9 mouse cellular contexts compared by ENCODE assay signal in genomic region chr13:78186340-78186946, GRCm38 (mm10). TPM values are rescaled to one million over a fixed set of nuclear protein-coding genes. Genes with fewer than 3 reads are reported as not detected.
DNase-seq lines count a peak whose midpoint lies in the region; ATAC-seq and TF ChIP-seq lines count a peak whose summit lies in the region.
"Had no signal": no experiment of that assay in that cellular context is flagged by ENCODE, and none has a peak within 500 bp of the region (broad histone marks: within the 10 kb centered on the region; RNA-seq: fewer than 3 reads in every experiment).

No protein-coding gene starts in this region.

- ATAC-seq in kidney, embryonic 14.5 days (ENCODE audit: low FRiP score, low TSS enrichment): no peak
- ATAC-seq in embryonic facial prominence, embryonic 11.5 days (replicated peaks; ENCODE audit: insufficient number of reproducible peaks, low FRiP score, low TSS enrichment, low read depth): no peak

- H3K27me3 ChIP-seq in kidney, embryonic 14.5 days (ENCODE audit: control insufficient read depth, insufficient read depth, low read length): peaks cover 48% of the 10 kb centered on the region
- H3K27me3 ChIP-seq in embryonic facial prominence, embryonic 11.5 days (ENCODE audit: control insufficient read depth, insufficient read depth, low read length): peaks cover 6% of the 10 kb centered on the region; the same call in 1 of the 2 replicates
- H3K27me3 ChIP-seq in thymus, adult 2 months (ENCODE audit: control insufficient read depth, insufficient read depth, low read length): peaks cover 7% of the 10 kb centered on the region
- peaks cover 97% of the 10 kb centered on the region for H3K27me3 ChIP-seq in heart, embryonic 10.5 days (ENCODE audit: insufficient read depth, poor library complexity, severe bottlenecking)

- H3K36me3 ChIP-seq in kidney, embryonic 14.5 days (ENCODE audit: control insufficient read depth, insufficient read depth, low read length): peaks cover 25% of the 10 kb centered on the region; the same call in 1 of the 2 replicates
- H3K36me3 ChIP-seq in ES-E14 (ENCODE audit: control insufficient read depth, insufficient read depth, low read length, poor library complexity, severe bottlenecking): no peaks in the 10 kb centered on the region
- H3K36me3 ChIP-seq in embryonic facial prominence, embryonic 11.5 days (replicated peaks; ENCODE audit: control insufficient read depth, insufficient read depth, low read depth, low read length): no peaks in the 10 kb centered on the region
- H3K36me3 ChIP-seq in thymus, adult 2 months (ENCODE audit: control insufficient read depth, insufficient read depth, low read length): no peaks in the 10 kb centered on the region
- H3K36me3 ChIP-seq in heart, embryonic 10.5 days: 0 out of 2 replicates have a peak, but pooled peaks cover 4% of the 10 kb centered on the region
- H3K36me3 ChIP-seq: embryonic facial prominence, embryonic 15.5 days had no signal

- no peak for TF ChIP-seq CTCF in thymus, adult 2 months (IDR thresholded peaks at IDR 0.05; ENCODE audit: borderline replicate concordance, control insufficient read depth, extremely low read depth, insufficient read depth, low read length, poor library complexity)

- peaks cover 11% of the 10 kb centered on the region; the same call in 1 of the 2 replicates for H3K4me1 ChIP-seq in kidney, embryonic 14.5 days (ENCODE audit: control insufficient read depth, insufficient read depth, low read length)
- H3K4me1 ChIP-seq in ES-E14 (ENCODE audit: control insufficient read depth in 2 of 2, insufficient read depth in 2 of 2, low read length in 2 of 2, poor library complexity in 1 of 2): no peaks in the 10 kb centered on the region
- H3K4me1 ChIP-seq in embryonic facial prominence, embryonic 11.5 days (ENCODE audit: control insufficient read depth, insufficient read depth, low read length): no peaks in the 10 kb centered on the region; the same call in none of the 2 replicates
- H3K4me1 ChIP-seq in thymus, adult 2 months (replicated peaks; ENCODE audit: control insufficient read depth, insufficient read depth, low read length): no peaks in the 10 kb centered on the region
- 0 out of 2 replicates have a peak, but pooled peaks cover 2% of the 10 kb centered on the region for H3K4me1 ChIP-seq in heart, embryonic 10.5 days

- no peaks in the 10 kb centered on the region for H3K9me3 ChIP-seq in kidney, embryonic 14.5 days (ENCODE audit: control insufficient read depth, low read length)
- H3K9me3 ChIP-seq in ES-E14 (ENCODE audit: control insufficient read depth, insufficient read depth, low read depth, low read length): no peaks in the 10 kb centered on the region
- no peaks in the 10 kb centered on the region for H3K9me3 ChIP-seq in embryonic facial prominence, embryonic 11.5 days (replicated peaks; ENCODE audit: control insufficient read depth, low read length)
- H3K9me3 ChIP-seq in heart, embryonic 10.5 days: no peaks in the 10 kb centered on the region
- H3K9me3 ChIP-seq: embryonic facial prominence, embryonic 15.5 days had no signal

- no peak overlapping the region for H3K9ac ChIP-seq in kidney, embryonic 14.5 days (ENCODE audit: low read depth, low read length)
- no peak overlapping the region for H3K9ac ChIP-seq in ES-E14 (ENCODE audit: insufficient read depth, low read depth, low read length, poor library complexity, severe bottlenecking)
- H3K9ac ChIP-seq in embryonic facial prominence, embryonic 11.5 days (replicated peaks; ENCODE audit: low read length): no peak overlapping the region
- H3K9ac ChIP-seq: embryonic facial prominence, embryonic 15.5 days had no signal

- H3K27ac ChIP-seq in kidney, embryonic 14.5 days (ENCODE audit: low read depth, low read length): no peak overlapping the region
- no peak overlapping the region for H3K27ac ChIP-seq in ES-E14 (ENCODE audit: insufficient read depth, low read depth, low read length, poor library complexity, severe bottlenecking)
- H3K27ac ChIP-seq in embryonic facial prominence, embryonic 11.5 days (replicated peaks; ENCODE audit: low read depth, low read length): peak overlapping the region; percentile 8; the same call in 1 of the 2 replicates
- no peak overlapping the region for H3K27ac ChIP-seq in thymus, adult 2 months (ENCODE audit: control insufficient read depth, insufficient read depth, low read length)
- no peak overlapping the region for H3K27ac ChIP-seq in heart, embryonic 10.5 days
- H3K27ac ChIP-seq: embryonic facial prominence, embryonic 15.5 days had no signal

- in situ Hi-C loops in ES-E14 (cut with MboI; ENCODE audit: low sequenced_read_pairs in 2 of 2, unreplicated experiment in 2 of 2): loop anchor here in 1 of 2 experiments (10.0 to 25.0 kb wide), 2 partner anchors 202 to 1349 kb away; no protein-coding TSS in a partner anchor

- whole genome bisulfite sequencing in kidney, embryonic 14.5 days: 27% methylated on average over 12 of the region's 12 CpGs
- WGBS in embryonic facial prominence, embryonic 11.5 days: 22% methylated on average over 12 of the region's 12 CpGs
- WGBS in thymus, adult 2 months: 16% methylated on average over 12 of the region's 12 CpGs
- 9% methylated on average over 12 of the region's 12 CpGs for WGBS in heart, embryonic 10.5 days

- TF ChIP-seq POLR2A in thymus, adult 2 months (IDR thresholded peaks at IDR 0.05; ENCODE audit: control insufficient read depth, extremely low read depth, insufficient read depth, low read length, poor library complexity): no peak

- H3K4me3 ChIP-seq in kidney, embryonic 14.5 days (ENCODE audit: low read length): no peak overlapping the region
- no peak overlapping the region for H3K4me3 ChIP-seq in ES-E14 (ENCODE audit: insufficient read depth in 1 of 2, low read depth in 1 of 2, low read length in 2 of 2, poor library complexity in 1 of 2, severe bottlenecking in 1 of 2)
- H3K4me3 ChIP-seq in embryonic facial prominence, embryonic 11.5 days (ENCODE audit: low read depth, low read length): no peak overlapping the region
- no peak overlapping the region for H3K4me3 ChIP-seq in thymus, adult 2 months (ENCODE audit: control insufficient read depth, insufficient read depth, low read length)
- H3K4me3 ChIP-seq in heart, embryonic 10.5 days: no peak overlapping the region
- H3K4me3 ChIP-seq: embryonic facial prominence, embryonic 15.5 days had no signal

- H3K4me2 ChIP-seq in kidney, embryonic 14.5 days (replicated peaks; ENCODE audit: low read depth, low read length): no peak overlapping the region
- no peak overlapping the region for H3K4me2 ChIP-seq in embryonic facial prominence, embryonic 11.5 days (ENCODE audit: low read depth, low read length)
- H3K4me2 ChIP-seq: embryonic facial prominence, embryonic 15.5 days had no signal

- DNase-seq in kidney, postnatal 10 days: peak; percentile 45
- DNase-seq in ES-E14 (ENCODE audit: low read depth, low spot score): no peak
- no peak for DNase-seq in embryonic facial prominence, embryonic 11.5 days (ENCODE audit: low spot score)
- peak; percentile 29 for DNase-seq in lung, postnatal 36 days
- DNase-seq in thymus, adult 2 months: no peak
- DNase-seq in spleen, adult 18-20 months: no peak
- DNase-seq in heart, embryonic 10.5 days (ENCODE audit: low spot score): no peak

TF ChIP-seq in ES-E14, 5 proteins besides CTCF, POLR2A, EP300 and RAD21:
- TF ChIP-seq ZNF384 (IDR thresholded peaks at IDR 0.05; ENCODE audit: low read depth, low read length) (no peak), ZC3H11A (IDR thresholded peaks at IDR 0.05; ENCODE audit: borderline replicate concordance, low read depth, low read length) (peak; percentile 61)

RNA-seq across cellular contexts. Expression of gene Nr2f1, which starts 13.1 kb away (rescaled TPM):
- 26.8 and 36.9 TPM in 2 replicates for polyA plus RNA-seq in kidney, embryonic 14.5 days (2014; fragmentation: Nextera tagmentation; extraction: Ambion mirVana)
- total RNA-seq in ES-E14 (2012; rRNA removed): 0.21 and 1.9 TPM in 2 replicates
- polyA plus RNA-seq in embryonic facial prominence, embryonic 11.5 days (2014; fragmentation: Nextera tagmentation; extraction: Ambion mirVana): 56.1 and 57.3 TPM in 2 replicates
- polyA plus RNA-seq in thymus, adult 2 months (2012; rRNA removed): 9.2 and 11.6 TPM in 2 replicates
- polyA plus RNA-seq in heart, embryonic 10.5 days (2016; fragmentation: Nextera tagmentation; extraction: Ambion mirVana): 6.0 and 13.8 TPM in 2 replicates

Comparison
In these comparisons a context has a peak if more than half of its experiments do, and no peak if none do; other contexts are left out.
1. DNase-seq: peak in kidney, postnatal 10 days (single experiment) and lung, postnatal 36 days (single experiment); none in ES-E14 (single experiment), embryonic facial prominence, embryonic 11.5 days (single experiment), thymus, adult 2 months (single experiment), spleen, adult 18-20 months (0 of 2) and heart, embryonic 10.5 days (single experiment).